Mouse (Mus musculus) embryonic fibroblast, embryonic 13.5 days (primary cell): Measurements from ENCODE around the gene Lrrc1.

Source experiments
- CTCF ChIP-seq: IDR thresholded peaks from 2 replicates; pipeline ENCODE4 v1.5.1; 2011; ENCODE audit warnings: mild to moderate bottlenecking, control low read depth, low read length, moderate library complexity, borderline replicate concordance; ENCODE audit not compliant: insufficient read depth
- POLR2A ChIP-seq: IDR thresholded peaks from 2 replicates; pipeline ENCODE4 v1.6.1; 2011; ENCODE audit warnings: low read depth, mild to moderate bottlenecking, control low read depth, low read length, moderate library complexity

DNA sequence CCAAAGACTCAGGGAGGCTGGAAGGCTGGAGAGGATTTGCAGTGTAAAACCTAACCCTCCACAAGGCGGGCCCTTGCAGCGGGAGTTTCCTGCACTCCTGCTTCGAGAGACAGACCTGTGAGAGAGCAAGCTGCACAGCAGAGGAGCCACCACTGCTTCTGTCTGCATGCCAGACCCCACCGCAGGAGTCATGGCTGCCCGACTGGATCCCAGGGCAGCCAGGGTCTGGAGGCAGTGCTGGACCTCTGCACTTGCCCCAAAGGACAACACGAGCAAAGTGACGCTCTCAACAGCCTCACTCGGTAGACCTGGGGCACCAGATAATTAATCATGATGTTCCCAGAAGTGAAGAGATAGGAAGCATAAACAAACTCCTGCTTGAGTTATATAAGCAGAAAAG lies 72.1 kb downstream of the Lrrc1 start:
- TF ChIP-seq CTCF (no peak), POLR2A (no peak)
